Mouse (Mus musculus): ENCODE measurements around the gene Fam102a.

Gene Fam102a

DNA sequence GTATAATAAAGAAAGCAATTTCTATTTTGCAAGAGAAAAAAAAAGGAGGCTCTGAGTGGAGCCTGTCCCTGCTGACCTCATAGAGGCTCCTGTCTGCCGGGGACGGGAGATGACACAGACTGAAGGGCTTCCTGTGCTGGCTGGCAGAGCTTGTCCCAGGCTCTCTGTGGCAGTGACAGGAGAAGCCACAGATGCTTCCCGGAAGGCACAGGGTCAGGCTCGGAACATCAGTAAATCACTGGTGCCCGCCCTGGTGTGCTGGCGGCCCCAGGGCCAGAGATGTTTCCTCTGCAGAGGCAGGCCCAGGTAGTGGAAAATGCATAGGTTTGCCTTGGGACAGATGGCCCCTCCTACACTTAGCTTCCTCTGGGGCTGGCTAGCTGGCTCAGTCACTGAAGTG lies 20.8 kb upstream of the Fam102a start:
- no peak for DNase-seq (ENCODE audit: low spot score)

DNA sequence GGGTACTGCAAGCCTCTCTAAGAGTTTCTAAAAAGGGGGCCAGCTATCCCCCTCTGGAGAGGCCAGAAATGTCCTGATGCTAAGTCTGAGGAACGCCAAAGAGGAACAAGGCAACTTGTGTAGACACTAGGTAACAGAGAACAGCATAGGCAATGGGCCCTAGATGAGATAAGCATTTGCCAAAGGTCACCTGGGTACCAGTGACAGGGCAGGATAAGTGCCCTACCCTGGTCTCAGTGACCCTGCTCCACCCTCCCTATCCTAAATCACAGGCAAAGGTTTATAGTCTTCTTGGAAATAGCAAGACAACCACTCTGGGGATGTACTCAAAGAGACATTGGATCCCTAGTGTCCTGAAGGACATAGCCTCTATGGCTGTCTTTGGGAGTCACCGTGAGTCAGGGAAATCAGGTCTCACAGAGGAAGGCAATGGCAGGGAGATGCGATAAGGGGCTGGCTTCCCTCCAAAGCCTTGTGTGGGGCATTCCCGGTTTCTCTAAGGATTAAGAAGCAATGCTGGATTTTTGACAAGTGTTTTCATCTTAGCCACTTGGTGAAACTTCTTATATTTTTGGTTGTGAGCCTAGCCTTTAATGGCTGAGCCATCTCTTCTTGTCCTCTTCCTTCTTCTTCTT lies 17.8 kb upstream of the Fam102a start:
- no peak for DNase-seq (ENCODE audit: low spot score)

DNA sequence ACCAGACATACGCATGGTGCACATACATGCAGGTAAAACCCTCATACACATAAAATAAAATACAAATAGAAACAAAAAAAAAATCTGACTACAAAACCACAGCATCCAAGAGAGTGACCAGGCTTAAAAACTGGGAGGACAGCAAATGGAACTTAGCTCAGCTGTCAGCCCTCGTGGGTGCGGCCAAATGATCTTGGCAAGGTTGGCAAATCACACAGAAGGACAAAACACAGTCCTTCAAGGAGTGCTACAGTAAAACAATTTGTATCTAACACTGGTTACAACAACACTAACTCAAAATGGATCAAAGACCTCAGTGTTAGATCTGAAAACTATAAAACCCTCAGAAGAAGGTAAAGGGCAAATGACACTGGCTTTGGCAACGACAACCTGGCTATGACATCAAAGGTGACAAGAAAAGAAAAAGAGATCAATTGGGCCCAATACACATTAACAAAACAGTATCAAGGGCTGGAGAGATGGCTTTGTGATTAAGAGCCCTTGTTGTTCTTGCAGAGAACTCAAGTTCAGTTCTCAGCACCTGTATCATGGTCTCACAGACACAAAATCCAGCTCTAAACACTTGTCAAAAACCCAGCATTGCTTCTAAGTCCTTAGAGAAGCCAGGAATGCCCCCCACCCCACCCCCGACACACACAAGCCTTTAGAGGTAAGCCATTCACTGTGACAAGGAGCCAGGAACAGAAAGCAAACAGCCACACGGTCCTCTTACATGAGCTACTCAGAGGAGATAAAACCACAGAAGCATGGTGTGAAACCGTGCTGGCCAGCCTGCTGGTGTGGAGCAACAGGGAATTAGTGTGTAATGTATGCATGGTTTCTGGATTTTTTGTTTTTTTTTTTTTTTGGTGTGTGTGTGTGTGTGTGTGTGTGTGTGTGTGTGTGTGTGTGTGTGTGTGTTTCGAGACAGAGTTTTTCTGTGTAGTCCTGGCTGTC lies 14.8 kb upstream of the Fam102a start:
- DNase-seq (ENCODE audit: low spot score): no peak

DNA sequence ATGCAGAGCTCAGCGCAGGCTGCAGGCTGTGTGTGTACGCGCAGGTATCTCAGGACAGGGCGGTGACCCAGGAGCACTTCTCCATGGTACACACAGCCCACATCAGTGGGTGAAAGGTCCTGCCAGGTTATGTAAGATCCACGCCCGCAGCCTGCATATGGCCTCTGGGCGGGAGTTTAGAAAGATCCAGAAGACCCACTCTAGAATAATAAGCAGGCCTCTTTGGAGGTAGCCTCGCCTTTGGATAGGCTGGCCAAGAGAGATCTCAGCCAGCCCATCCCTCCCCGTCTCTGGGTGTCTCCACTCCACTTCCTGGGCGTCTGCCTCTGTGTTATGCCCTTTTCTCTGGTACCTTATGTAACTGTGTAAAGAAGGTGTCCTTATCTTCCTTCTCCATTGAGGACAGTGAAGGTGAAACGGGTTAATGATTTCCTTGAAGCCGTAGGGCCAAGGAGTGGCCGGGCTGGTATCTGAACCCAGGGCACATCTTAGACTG lies 10.5 kb upstream of the Fam102a start:
- DNase-seq (ENCODE audit: low spot score): no peak

DNA sequence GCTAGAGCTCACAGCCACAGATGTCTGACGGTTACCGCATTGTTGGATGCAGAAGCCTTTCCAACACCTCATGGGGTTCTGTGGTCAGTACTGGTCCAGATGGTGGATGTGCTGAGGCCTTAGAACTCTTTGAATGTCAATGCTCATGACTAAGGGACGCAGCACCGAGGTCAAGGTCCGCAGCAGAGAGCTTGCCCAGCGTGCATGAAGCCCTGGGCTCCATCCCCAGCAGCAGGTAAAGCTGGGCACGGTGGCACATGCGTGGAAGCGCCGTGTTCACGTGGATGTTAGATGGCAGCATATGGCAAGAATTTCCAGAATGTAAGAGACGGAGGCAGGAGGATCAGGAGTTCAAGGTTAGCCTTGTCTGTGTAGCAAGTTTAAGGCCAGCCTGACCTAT lies 9.3 kb upstream of the Fam102a start:
- no peak for DNase-seq (ENCODE audit: low spot score)

DNA sequence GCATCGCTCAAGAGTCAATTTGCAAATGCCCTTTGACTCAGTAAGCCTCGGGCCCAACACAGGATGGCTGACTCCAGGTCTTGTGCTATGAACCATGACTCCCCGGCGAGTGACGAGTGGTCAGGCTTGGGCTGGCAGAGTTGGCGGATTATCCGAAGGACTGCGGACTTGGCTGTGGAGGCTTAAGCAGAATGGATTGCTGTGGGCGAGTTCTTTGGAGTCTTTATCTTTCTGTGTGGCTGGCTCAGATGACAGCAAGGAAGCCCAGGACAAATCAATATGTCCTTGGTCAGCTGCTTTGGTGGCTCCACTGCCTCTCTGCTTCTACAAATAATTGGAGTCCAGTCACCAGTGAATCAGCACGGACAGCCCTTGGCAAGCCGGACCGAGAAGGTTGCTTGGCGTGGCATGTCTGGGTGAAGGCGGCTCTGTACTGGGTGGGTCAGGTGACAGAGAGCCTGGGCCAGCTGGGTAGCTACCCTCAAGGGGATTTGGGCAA lies 7.6 kb upstream of the Fam102a start:
- DNase-seq (ENCODE audit: low spot score): no peak

DNA sequence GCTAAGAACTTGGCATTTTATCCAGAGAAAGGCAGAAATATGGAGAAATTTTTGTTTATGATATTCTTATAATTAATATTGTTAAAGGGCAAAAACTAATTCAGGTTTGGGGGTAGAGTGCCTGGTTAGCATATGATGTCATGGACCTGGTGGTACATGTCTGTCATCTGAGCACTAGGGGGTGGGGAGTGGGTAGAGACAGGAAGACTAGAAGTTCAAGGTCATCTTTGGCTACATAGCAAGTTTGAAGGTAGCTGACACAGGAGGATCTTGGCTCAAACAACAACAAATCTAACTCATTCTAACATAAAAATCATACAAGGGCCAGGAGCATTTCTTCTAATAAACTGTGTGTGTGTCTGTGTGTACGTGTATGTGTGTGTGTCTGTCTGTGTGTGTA lies 6.8 kb upstream of the Fam102a start:
- DNase-seq (ENCODE audit: low spot score): no peak

DNA sequence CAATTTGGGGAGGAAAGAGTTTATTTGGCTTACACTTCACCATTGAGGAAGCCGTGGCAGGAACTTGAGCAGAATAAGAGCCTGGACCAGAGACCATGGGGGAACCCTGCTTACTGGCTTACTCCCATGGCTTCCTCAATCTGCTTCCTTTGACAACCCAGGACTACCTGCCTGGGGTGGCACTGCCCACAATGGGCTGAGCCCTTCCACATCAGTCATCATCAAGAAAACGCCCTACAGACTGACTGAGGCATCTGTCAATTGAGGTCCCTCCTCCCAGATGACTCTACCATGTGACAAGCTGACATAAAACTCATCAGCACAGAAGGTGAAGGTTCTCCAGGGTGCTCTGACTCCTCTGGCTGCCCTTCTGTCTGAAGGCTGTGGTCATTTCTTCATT lies 4.7 kb upstream of the Fam102a start:
- DNase-seq (ENCODE audit: low spot score): no peak

DNA sequence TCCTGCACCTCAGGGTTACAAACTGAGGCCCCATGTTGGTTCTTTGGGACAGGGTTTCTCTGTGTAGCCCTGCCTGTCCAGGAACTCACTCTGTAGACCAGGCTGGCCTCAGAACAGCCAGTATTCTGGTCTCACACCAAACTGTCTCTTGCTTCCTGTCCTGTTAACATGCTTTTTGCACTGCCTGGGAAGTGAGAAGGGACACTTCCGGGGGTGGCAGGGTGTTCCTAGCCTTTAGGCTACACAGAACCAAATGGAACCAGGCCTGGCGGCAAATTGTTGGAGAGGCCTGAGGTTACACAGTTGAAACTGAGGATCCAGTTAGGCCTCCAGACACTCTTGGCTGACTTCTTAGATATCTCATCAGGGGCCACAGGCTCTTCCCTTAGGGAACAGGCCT lies 2.0 kb upstream of the Fam102a start:
- DNase-seq (ENCODE audit: low spot score): no peak

DNA sequence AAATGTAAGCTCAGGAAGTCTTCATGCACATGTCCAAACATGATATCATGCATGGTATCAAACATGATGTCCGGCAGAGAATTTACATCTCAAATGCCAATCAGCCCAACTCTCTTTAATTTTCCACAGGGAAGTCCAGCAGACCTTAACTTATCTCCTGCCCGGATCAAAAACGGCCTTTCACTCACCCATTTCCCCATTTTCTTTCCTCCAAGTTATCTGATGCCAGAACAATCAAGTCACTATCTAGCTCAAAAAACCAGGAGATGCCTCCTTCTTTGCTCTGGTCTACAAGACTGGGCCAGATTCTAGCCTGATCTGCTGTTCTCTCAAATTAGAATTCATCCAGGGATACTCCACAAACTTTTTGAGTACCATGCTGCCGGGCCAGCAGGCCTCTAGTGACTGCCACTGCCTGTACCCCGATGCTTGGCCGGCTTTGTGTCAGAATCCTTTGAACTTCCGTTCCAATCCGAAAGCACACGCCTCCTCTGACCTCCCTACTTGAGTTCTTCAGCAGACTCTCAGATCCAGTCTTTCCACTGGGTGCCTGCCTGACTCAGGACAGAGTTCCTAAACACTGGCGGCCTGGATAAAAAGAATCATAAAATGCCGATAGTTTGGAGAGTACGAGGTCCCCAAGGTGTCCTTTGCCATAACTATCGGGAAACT lies 935 bp upstream of the Fam102a start:
- DNase-seq (ENCODE audit: low spot score): peak; percentile 63

DNA sequence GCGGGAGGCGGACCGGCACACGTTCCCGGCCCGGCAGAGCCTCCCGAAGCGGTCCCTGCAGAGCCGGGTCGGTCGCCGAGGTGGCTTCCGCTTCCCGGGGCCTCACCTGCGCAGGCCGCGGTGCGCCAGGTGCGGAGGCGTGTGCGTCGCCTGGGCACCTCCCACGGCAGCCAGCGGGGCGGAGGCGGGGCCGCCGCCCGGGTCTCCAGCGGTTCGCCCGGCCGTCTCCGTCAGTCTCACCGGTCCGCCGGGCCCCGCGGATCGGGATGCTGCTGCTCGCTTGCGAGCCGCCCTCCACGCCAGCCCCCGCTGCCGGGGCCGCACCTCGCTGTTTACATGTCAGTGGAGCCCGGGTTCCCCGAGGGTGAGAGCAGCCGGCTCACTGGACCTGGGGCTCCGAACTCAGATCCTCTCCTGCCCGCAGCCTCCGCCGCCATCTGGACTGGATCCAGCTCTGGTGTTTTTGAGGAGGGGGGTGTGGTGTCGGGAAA lies 414 bp downstream of the Fam102a start:
- DNase-seq (ENCODE audit: low spot score): no peak

DNA sequence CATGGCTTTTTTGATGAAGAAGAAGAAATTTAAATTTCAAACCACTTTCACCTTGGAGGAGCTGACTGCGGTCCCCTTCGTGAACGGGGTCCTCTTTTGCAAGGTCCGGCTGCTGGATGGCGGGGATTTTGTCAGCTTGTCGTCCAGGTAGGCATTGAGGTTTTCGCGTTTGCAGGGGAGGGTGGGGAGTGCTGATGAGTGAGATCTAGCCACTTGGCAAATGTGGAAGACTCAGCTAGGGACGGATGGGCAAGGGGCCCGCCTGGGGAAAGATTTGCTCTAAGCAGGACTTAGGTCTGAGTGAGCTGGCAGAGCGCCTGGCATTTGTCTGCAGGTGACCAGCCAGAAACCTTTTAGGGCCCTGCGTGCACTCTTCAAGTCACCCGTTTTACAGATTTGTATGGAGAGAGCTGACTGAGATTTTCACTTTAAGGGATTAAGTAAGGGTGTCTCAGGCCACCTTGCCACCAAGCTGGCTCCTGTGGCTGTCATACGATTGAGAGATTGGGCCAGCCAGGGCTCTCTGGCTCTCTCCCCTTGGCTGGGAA lies 1.0 kb downstream of the Fam102a start:
- DNase-seq (ENCODE audit: low spot score): peak; percentile 41

DNA sequence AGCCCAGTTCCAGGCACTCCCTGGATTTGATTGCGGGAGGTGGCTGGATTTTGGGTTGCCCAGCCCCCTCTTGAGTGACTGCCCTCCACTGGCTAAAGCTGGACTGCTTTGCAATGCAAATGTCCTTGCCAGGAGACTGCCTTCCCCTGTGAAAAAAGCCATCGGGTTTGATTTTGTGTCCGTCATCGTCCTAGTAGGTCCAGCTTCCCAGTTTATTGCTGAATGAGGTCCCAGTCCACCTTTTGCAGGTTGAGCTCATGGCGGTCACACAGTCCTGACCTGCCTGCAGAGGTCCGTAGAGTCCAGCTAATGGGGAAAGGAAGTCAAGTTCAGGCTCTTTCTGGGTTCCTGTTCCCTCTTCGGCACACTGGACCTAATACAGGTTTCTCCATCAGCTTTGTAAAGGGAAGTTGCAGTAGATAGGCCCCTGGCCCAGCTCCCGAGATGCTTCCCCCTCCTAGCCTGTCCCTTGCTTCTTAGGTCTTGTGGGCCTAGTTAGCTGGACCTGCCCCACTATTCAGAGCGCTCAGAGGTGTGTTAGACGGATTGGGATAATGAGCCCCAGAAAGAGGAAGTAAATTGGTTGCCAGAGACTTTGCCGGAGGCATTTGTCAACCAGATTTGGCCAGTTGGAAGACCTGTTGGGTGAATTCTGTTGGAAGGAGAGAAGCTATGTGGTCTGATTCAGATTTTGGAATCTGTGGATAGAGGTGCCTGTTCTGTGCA lies 1.7 kb downstream of the Fam102a start:
- peak; percentile 37 for DNase-seq (ENCODE audit: low spot score)

DNA sequence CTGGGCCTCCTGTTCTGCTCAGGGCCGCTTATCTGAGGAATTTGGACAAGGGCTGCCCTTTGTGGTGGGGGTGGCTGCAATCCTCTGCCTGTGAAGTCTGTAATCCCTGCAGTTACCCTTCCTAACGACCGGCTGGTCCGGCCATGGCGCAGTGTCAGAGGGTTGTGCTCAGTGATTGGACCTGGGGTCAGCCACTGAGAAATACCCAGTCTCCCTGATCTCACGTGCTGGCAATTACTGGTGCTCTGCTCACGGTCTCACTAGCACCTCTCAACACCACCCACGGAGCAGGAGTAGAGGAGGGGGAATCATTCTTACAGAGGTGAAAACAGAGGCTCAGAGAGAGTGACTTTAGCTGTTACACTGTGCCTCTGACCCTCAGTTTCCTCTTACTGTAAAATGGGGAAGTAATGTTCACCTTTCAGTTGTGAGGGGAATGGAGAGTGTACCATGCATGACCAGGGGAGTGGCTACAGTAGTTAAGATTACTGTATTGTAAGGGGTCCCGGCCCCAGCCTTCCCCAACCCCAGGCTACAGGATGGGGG lies 2.3 kb downstream of the Fam102a start:
- DNase-seq (ENCODE audit: low spot score): peak; percentile 34

DNA sequence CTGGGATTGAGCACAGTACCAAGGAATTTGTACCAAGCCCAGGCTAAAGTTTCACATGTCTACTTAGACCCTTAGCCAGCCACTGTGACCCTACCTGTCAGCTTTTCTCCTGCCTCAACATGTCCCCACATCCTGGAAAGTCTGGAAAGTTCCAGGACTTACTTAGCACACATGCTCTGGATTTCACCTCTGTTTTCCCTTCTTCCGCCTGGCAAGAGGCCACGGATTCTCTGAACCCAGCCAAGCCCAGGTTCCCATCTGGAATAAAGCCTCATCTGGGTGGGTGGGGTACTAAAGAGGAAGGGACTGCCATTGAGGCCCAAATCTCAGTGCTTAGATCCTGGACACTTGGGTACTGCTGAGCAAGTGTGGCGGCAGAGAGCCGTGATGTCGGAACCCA lies 2.8 kb downstream of the Fam102a start:
- DNase-seq (ENCODE audit: low spot score): no peak

DNA sequence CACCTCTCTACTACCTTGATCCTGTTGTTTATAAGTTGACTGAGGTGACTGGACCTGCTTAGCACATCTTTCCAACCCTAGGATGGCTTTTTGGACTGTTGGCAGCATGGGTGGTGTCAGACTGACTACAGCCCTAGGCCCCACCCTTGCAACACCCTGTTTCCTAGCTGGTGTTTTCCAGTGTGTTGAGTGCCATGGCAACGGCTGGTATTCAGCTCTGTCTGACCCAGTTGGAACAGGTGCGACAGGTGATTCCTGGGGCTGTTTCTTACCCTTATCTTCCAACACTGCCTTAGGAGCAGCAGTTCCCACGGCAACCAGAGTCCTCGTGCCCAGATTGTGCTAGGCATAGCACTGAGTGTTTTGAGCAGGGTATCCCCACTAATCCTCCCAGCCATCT lies 3.3 kb downstream of the Fam102a start:
- DNase-seq (ENCODE audit: low spot score): no peak

DNA sequence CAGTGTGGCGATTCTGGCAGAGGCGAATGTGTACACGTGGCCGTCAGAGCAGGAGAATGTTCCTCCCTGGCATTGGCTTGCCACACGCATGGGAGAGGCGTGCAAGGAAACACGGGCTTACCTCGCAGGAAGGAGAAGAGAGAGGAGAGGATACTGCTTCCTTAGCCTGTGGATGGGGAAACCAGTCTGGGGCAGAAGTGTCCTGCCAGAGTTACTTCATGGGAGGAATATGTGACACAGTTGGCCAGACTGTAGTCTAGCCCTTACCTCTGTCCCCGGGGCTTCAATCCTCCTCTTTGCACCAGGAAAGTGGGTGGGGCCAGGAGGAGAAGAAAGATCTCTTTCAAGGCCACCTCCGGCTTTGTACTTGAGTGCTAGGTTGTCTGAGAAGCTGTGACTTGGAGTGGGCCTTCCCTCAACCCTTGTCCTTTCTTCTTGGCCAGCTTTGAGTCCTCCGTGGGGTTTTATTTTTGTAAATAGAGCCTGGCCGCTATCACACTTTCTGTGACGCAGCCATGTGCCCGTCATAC lies 4.4 kb downstream of the Fam102a start:
- no peak for DNase-seq (ENCODE audit: low spot score)

DNA sequence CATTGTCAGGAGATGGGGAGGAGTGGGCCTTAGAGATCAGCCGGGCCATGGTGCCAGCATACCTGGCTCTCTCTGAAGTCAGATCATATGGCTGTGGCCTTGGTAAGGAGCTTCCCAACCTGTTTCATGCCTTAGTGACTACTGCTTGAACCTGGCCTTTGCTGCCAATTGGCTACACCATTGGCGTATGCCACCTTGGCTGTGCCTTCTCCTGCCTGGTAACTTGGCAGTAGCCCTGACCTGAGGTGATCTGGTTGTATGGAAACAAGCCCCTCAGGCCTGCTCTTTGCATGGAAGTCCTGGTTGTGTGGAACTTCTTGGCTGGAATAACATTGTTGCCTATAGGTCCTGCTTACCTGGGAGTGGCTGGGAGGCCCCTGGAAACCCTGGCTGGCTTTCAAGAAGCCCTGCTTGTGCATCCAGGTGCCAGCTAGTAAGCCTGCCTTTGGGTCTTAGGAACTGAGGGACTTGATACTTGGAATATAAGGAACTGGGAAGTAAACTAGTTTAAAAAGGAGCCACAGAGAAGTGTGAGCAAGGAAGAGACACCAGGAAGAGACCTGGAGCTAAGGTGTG lies 6.3 kb downstream of the Fam102a start:
- no peak for DNase-seq (ENCODE audit: low spot score)

DNA sequence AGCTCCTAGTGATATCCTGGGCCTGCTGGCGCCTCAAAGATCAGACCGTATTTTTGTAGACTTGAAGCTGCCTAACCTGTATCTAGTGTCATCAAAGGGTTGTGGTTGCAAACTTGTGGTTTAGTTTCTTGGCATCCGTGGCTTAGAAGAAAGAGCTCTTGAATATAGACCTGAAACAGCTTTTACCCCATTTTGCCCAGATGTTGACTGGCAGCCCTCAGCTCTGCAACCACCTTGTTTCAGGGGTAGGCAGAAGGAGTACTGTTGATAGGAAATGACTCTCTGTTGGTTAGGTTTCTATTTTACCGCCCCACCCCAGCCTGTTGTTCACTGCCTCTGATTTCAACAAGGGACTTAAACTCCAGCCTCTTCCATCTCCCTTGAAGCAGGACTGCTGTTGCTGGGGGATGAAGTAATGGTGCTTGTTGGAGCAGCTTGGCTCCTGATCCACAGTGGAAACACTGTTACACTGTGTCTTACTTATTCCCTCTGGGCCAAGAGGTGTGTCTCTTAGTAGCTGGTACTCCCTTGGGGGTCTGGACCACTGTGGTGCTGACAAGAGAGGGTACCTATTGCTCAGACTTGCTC lies 6.9 kb downstream of the Fam102a start:
- no peak for DNase-seq (ENCODE audit: low spot score)

DNA sequence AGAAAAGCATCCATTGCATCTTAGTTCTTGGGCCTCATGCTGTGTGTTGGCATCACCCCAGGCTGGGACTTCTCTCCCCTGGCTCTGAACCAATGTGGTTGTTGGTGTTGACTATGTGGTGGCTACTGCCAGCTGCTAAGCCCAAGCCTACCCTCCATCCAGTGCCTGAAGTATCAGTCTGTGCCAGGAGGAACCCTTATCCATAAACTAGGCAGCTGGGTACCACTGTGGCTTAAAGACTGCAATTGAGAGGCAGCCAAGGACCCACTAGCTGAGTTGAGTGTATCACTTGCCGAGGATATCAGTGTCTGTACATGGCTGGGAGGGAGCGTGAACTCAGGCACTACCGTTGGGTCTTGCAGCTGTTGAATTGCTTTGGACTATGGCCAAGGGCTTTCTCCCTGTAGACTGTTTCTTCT lies 7.9 kb downstream of the Fam102a start:
- no peak for DNase-seq (ENCODE audit: low spot score)

All from retina, embryonic 14.5 days (tissue).